Mouse (Mus musculus): ENCODE measurements around the gene Pecam1.

- TF ChIP-seq POLR2A (IDR thresholded peaks at IDR 0.05; ENCODE audit: borderline replicate concordance, extremely low read depth, low read depth, low read length) = no peak
- TF ChIP-seq CTCF (IDR thresholded peaks at IDR 0.05; ENCODE audit: insufficient read depth, low read length) = no peak
These were observed 11.8 kb upstream of the Pecam1 start for GRCm38 (mm10) chr11:106762139-106762799.
